Mouse (Mus musculus) erythroblast, embryonic 14.5 days (primary cell): ENCODE data around the gene Zfp941.

Source experiments
- GATA1 ChIP-seq: IDR thresholded peaks from 2 replicates; pipeline ENCODE4 v1.6.1; 2012; ENCODE audit warnings: low read length, inconsistent platforms, mixed read lengths
- TAL1 ChIP-seq: IDR thresholded peaks from 3 replicates; pipeline ENCODE4 v1.6.1; 2012; ENCODE audit warnings: low read length, inconsistent platforms, mixed read lengths

DNA sequence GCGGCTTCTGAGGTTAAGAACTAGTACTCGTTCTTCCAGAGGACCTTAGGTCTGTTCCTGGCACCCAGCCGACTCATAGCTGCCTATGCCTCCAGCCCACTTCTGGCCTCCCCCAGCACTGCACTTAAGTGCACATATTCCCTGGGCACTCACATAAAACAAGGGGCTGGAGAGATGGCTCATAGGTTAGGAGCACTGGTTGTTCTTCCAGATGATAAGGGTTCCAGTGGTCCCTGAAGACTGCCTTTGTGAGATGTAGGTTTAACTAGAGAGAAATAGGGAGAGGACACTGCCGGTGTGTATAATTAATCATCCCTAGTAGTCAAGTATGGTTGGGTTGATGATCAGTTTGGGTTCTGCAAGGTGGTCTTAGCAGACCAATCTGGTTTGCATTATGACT lies 753 bp upstream of the Zfp941 start:
- TF ChIP-seq TAL1 (no peak), GATA1 (no peak)
